Mouse (Mus musculus): Measurements from ENCODE around the gene Aff1.

Aff1 gene

DNA sequence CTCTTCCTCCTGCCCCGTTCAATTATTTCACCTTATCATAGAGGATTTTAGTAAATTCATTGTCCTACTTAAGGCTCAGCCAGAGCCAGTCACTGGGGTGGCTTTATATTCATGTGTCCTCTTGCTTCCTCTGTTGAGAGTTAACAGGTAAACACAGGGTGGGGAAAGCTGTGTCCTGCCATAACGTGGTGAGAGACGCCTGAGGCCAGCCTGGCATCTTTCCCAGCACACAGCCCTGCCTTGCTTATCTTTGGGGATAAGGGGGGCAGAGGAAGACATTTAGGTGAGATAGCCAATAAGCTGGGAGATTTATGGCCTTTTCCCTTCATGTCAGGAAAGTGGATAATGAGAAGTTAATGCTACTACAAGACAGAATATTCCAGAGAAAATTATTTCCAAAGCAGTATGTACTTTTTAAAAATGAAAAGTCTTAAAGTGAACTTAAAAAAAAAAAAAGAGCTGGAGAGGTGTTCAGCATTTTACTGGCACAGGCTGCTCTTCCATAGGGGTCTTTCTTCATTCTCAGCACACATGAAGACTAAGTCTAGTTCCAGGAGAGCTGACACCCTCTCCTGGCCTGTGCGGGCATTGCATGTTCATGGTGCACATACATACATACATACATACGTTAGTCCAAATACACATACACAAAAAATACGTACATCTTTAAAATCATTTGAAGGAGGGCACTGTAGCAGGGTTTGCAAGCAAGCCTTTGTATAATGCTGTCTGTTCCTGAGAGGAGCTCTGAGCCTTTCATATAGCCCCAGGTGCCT lies 78.5 kb downstream of the Aff1 start:
- no peak for DNase-seq (ENCODE audit: extremely low read depth, low read depth)

DNA sequence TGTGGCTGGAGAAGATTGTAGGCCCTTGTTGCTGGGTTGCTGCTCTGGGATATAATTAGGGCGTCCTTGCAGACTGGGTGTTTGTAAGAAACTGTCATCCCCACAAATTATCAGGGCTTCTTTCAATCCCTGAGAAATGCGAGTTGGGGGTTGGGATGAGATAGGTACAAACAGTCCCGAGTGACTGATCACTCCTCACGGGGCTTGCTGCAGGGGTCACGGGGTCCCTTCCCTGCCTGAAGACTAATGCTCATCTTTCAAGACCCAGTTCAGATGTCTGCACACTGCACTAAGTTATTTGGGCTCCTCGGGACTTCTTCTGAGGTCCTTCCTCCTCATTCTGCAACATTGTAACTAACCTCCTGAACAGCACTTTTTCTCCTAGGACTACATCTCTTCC lies 79.2 kb downstream of the Aff1 start:
- no peak for DNase-seq (ENCODE audit: extremely low read depth, low read depth)

DNA sequence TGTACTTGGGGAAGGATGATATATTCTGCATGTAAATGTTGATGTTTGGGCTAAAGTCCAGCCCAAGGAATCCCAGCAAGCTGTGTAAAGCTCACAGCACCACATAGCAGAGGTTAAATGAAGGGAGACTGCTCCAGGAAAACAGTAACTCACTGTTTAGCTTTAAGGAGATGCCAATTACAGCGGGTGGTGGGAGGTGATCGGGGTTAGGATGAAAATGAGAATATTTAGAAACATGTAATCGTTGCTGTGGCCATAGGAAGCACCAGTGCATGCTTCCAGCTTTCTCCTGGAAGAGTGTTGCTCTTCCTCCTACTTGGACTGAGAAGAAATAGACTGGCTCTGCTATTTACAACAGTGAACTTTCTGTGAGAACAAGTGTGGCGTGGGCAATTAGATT lies 80.1 kb downstream of the Aff1 start:
- no peak for DNase-seq (ENCODE audit: extremely low read depth, low read depth)

DNA sequence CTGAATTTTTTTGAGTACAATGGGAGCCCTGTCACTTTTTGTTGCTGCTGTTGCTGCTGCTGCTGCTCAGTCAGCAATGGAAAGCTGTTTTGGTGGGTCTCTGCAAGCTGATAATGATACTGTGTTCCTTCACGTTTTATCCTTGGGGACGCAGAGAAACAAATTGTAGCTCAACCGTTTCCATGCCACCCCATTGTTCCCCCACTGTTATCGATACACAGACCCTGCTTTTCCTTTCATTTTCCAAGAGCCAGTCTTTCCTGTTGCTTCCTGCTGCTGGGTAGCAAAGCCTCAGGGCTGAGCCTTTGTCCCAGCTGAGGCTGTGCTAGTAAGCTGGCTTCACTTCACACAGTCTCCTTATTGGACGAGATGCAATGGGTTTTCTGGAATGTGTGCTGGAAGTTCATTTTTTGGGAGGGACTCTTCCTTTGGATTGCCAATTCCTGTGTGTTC lies 81.0 kb downstream of the Aff1 start:
- DNase-seq (ENCODE audit: extremely low read depth, low read depth): no peak

DNA sequence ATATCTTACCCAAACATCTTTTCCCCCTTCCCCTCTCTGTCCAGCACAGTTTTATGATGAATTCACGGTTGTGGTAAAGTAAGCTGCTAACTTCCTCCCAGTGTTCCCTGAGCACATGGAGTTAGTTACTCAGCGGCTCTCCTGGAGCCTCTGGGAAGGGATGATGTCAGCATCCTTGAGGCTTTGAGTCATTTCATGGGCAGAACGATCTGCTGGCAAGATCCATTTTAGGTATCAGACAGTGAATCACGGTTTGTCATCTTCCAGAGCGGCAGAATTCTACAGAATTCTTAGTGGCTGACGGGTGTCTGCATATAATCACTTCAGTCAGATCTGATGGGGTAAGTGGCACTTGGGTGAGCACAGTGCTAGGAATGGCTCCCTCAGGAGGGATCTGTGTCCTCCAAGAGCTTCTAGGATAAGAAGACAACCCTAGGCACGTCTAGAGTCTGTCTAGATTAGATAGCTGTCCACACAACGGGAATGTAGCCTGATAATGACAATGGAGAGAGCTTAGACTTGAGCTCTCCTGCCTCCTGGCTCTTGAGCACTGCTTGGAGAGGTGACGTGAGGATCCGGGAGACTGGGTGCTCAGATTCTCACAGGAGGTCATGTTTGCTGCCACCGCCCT lies 82.6 kb downstream of the Aff1 start:
- DNase-seq (ENCODE audit: extremely low read depth, low read depth): no peak

DNA sequence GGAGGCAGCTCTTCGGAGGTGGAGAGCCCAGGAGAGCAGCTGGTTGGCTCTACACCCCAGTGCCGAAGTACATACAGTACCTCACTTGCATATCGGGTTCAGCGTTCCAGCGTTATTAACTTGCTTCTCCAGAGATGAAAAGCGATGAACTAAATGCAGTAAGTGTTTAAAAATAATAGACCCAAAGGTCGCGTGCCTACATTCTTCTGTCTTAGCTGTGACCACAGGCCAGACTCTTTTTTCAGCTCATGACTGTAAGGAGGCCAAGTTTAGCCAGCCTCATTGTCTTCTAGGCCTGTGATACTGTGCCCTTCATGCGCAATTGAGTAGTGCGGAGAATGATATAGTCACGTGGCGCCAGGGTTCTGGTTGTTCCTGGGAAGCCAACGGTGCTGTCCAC lies 83.3 kb downstream of the Aff1 start:
- DNase-seq (ENCODE audit: extremely low read depth, low read depth): no peak

DNA sequence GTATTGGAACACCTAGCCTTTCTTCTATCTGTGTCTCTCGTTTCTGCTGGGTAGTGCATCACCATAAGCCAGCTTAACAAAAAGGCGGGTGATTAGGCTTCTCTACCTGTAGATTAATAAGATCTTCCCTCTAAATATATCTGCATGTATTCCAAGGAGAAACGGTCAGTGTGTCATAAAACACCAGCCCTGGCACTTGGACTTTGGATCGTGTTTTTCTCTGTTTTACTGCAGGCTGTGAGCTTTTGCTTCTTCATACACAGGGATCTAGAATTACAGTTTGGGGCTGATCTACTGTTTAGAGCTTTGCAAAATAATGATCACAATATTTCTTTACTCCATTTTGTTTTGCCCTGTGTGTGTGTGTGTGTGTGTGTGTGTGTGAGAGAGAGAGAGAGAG lies 84.7 kb downstream of the Aff1 start:
- DNase-seq (ENCODE audit: extremely low read depth, low read depth): no peak

DNA sequence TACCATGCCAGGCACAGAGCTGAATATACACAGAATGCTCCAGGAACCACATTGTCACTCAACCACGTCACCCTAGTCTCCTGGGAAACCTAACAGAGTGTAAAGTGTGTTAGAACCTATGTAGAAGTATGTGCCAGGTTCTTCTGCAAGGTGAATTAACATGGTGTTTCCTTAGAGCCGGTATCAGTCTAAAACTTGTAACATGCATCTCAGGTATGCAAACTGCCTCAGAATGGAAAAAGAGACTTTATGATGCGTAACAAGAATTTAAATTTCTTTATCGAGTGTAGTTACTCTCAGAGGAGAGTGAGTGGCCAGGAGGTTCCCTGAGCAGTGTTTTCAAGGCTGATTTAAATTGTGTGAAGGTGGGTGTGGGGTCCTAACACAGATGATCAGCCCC lies 85.3 kb downstream of the Aff1 start:
- DNase-seq (ENCODE audit: extremely low read depth, low read depth): no peak

DNA sequence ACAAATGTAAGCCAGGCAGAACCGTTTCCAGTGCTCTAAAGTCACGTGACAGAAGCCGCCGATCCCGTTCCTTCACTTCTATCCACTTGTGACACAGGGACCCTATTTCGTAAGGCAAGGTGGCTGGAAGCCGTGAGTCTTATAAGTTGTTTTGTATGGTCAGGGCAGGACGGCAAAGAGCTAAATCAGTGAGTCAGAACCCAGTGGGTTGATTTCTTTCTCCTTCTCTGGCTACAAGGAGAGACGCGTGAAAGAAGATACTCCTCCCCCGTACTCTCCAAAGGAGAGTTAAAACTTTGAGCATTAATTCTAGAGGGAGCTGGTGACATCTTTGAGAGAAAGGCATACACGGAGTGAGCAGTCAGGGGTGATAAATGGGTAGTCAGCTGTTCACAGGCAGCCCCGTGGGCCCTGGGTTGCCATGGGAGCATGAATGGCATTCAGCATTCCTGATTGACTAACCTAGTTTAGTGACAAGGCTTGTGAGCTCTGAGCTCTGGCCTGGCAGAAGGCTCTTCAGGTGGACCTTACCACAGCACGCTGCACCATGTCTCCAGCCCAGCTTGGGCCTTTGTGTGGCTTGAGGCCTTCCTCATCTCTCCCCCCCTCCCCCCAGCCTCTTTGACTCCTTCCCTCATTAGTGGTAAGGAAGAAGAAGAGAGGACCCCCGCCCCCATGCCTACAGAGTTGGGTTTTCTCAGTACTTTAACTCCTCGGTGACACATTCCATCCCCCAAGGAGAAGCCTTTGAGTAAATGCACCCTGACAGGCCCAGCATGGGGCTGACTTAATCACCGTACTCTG lies 86.3 kb downstream of the Aff1 start:
- no peak for DNase-seq (ENCODE audit: extremely low read depth, low read depth)

DNA sequence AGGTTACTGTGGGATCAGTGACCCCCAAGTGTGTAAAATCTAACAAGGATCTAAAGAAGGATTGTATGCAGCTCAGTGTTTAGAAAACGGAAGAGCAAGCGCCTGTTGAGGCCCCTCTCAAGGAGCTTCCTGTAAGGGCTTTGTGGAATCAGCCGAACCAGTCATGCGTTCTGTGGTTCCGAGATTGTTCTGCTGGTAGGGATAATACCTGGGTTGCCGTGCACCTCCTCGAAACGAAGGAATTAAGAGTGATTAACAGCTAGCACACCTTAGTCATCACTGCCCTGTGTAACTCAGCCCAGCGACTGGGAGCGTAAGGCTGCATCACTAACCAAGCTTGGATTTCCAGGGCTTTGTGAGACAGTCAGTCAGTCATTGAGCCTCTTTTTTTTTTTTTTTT lies 87.7 kb downstream of the Aff1 start:
- no peak for DNase-seq (ENCODE audit: extremely low read depth, low read depth)

DNA sequence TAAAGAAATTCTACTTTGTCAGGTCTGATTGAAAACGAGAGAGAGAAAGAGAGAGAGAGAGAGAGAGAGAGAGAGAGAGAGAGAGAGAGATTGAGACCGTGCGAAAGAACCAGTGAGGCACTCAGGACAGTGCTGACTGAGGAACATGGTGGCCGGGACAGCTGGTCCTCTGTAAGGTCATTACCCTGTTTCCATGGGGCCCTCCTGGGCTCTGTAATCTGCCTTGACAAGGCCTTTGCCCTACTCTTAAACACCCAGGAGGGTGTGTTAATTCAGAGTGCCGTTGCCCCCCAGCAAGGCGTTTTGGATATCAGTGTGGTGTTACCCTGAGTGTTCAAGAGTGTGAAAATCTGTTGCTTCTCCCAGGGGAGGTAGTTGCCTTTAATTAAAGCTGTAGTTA lies 88.1 kb downstream of the Aff1 start:
- no peak for DNase-seq (ENCODE audit: extremely low read depth, low read depth)

DNA sequence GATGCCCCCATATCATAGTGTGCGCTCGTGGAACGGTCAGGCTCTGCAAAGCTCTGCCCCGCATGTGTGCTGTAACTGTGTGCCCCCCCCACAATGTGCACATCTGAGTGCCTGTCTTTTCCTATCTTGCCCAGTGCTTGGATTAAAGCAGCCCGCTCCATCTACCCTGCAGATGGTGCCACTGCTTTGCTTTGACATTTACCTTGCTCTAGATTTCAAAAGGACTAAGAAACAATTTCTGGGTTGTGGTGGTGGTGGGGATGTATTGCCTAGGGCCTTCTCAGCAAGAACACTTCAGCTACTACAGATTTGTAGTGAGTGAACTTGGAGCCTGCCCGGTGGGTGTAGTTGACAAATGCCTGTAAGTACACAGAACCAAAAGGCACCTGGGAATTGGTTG lies 88.7 kb downstream of the Aff1 start:
- no peak for DNase-seq (ENCODE audit: extremely low read depth, low read depth)

DNA sequence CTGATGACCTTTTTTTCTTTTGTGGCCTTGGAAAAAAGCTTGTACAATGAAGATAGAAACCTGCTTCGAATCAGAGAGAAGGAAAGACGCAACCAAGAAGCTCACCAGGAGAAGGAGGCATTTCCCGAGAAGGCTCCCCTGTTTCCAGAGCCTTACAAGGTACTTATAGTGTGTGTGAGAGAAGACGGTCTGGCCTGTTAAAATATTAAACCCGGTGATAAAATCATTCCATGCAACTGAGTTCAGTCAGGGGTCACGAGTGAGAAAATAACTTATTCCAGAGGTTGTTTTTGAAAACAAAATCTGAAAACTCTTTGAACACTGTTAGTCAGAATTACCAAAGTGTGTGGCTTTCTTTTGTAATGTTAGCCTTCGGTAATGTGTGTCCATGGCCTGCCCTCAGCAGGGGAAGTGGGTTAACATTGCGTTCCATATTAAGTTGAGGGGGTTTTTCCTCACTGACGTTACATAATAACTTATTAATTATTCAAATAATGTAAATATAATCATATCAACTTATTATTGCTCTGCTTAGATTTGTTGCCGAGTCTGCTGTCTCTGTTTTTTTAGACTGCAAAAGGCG lies 91.0 kb downstream of the Aff1 start:
- DNase-seq (ENCODE audit: extremely low read depth, low read depth): no peak

DNA sequence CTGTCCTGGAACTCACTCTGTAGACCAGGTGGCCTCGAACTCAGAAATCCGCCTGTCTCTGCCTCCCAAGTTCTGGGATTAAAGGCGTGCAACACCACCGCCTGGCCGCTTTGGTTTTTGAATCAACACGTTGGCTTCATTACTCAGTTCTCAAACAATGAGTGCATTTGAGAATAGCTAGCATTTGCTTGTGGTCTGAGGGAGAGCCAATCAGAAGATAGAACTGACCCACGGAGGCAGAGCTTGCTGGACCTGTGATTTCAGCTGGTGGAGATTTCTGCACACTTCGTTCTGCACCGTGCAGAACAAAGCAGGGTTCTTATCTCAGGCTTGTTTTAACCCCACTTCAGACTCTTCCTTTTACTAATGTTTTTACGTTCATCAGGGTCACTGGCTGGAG lies 93.9 kb downstream of the Aff1 start:
- no peak for DNase-seq (ENCODE audit: extremely low read depth, low read depth)

DNA sequence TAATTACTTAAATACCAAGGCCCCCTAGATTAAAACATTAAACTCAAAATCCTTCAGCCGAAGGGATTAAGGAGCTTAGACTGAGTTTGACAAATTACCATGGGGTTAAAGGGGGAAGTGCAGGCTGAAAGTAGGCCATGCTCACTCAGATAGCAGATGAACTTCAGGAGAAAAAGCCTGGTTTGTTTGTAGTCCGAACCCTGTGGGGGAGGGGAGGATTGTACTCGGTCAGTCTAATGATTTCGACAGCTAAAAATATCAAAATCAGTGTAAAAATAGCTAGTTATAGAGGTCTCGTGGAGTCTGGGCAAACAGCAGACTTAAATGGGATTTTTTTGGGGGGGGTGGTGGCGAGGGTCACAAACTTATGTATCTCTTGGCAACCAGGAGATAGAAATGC lies 96.3 kb downstream of the Aff1 start:
- DNase-seq (ENCODE audit: extremely low read depth, low read depth): no peak

DNA sequence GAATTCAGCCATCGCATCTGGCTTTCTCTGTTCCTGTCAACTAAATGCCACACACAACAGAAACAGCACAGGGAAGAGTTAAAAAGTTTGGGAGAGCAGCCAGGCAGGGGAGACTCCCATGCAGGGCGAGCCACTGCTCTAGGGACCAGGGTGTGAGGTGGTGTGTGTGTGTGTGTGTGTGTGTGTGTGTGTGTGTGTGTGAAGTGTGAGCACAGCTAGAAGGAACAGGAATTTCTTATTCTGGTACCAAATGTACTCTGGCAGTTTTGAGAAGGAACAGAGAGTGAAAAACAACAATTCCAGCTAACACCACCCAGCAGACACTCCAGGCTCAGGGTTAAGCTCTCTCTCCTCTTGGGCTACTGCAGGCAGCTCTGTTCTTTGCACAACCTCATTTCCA lies 96.8 kb downstream of the Aff1 start:
- DNase-seq (ENCODE audit: extremely low read depth, low read depth): no peak

DNA sequence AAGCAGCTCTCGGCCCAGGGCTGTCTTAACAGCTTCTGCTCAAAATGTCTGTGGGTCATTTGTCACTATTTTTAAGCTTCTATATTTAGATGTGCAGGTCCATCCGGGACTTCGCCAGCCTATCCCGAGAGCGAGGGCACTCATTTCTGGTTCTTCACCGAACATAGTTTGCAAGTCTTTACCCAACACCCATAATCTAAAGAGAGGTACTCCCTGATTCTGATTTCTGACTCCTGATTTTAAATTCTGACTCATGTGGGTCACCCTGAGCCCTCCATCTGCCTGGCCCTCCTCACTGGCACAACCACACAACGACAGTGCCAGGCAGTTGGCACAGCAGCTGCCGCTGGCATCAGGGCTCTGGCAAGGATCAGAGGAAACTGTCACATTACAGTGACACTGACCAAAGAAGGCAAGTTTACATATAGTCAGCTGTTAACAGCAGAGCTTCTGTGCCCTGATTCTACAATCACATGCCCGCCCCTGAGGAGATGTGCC lies 97.5 kb downstream of the Aff1 start:
- DNase-seq (ENCODE audit: extremely low read depth, low read depth): no peak

DNA sequence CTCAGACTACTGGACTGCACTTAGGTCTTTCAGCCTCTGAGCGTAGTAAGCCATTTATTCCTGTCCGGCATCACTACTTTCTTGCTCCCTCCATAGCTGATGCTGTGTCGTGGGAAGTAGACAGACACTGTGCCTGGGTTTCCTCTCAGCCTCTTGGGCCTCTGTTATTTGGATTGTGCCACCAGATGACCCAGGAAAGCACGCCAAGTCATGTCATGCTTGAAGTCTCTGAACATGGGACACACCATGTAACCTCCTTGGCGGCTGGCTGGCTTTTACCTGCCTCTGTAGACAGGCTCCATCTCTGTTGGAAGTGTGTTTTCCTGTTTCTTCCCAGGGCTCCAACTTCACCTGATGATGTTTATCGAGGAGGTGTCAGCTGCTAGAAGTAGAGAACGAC lies 99.6 kb downstream of the Aff1 start:
- DNase-seq (ENCODE audit: extremely low read depth, low read depth): no peak

DNA sequence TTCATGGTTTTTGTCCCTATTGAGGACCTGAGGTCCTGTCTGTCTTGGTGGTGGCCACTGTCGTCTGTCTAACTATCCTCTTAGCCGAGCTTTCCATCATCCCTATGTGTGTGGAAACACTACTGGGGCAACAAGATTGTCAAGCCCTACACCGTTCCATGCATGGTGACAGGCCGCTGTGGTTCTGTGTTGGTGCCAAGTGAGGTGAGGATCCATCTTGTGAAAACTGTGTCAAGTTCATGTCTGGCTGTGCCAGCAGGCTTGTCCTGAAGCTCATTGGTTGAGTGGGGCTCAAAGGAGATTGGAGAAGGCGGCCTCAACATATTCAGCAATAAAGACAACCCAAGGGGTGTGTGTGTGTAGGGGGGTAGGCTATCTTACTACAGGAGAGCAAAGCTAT lies 102.9 kb downstream of the Aff1 start:
- no peak for DNase-seq (ENCODE audit: extremely low read depth, low read depth)

DNA sequence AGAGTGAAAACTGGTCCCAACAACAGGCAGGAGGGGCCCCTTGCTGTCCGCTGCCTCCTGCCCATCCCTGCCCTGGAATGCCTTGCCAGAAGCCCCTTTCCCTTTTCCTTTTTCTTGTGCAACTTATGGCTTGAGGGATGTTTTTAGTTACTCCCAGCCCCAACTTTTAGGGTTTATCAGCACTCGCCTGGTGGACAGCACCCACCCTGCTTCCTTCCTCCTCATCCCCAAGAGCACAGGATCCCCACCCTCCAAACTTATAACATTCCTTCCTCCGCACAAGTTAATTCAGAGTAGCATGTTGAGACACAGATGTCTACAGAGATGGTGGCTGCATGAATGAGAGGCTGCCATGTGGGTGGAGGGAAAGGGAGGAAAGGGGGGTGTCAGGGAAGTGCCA lies 103.9 kb downstream of the Aff1 start:
- DNase-seq (ENCODE audit: extremely low read depth, low read depth): no peak

DNA sequence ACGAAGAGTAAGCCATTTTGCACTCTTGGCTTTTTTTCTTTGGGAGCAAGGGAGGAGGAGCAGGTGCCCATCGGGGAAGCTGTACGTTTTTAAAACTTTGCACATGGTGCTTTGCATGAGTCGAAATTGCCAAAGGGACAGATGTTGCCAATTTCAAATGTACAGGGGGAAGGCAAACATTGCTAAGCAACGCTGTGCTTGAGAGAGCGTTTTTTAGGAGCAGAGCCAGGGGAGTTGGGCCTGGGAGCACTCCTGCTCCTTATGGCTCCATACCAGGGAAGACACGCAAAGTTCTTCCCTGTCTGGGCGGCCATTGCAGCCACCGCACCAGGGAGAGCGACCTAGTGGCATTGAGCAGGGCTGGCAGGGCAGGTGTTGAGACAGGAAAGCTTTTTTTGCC lies 105.6 kb downstream of the Aff1 start:
- no peak for DNase-seq (ENCODE audit: extremely low read depth, low read depth)

DNA sequence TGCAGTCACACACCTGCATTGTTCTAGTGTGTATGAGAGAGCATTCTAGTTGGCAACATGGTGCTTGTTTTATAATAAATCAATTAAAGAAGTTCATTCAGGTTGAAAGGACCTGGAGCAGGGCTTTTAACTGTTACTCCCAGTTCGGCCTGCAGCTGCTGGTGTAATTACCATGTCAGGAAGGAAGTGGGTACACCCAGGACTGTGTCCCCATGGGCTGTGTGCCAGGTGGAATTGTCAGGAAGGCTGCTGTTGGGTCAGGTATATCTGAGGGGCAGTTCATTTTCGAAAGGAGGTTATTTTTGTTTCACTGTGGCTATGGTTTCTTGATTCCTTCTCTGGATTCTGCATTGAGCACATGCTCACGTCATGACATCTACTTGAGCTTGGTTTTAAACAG lies 107.3 kb downstream of the Aff1 start:
- DNase-seq (ENCODE audit: extremely low read depth, low read depth): no peak
